In genomic region chr15:11037376-11037695, GRCm38 (mm10) we compare ENCODE assay signal across 12 mouse cellular contexts. TPM values are rescaled to one million over a fixed set of nuclear protein-coding genes. Genes with fewer than 3 reads are reported as not detected.
A peak's percentile ranks its signal among the peaks of the same experiment; 100 is the strongest.
DNase-seq lines count a peak whose midpoint lies in the region; ATAC-seq and TF ChIP-seq lines count a peak whose summit lies in the region.
"Had no signal": no experiment of that assay in that cellular context is flagged by ENCODE, and none has a peak within 500 bp of the region (broad histone marks: within the 10 kb centered on the region; RNA-seq: fewer than 3 reads in every experiment).

No protein-coding gene starts in this region.

- DNase-seq in kidney, adult 11 months: no peak
- DNase-seq in embryonic facial prominence, embryonic 10.5 days (ENCODE audit: low spot score): no peak
- peak; percentile 15 for DNase-seq in hindbrain, postnatal 0 days (ENCODE audit: low spot score)
- no peak for DNase-seq in midbrain, postnatal 0 days (ENCODE audit: low spot score)
- DNase-seq in kidney, postnatal 36 days: no peak
- DNase-seq in adrenal gland, postnatal 4 days (ENCODE audit: low spot score in 2 of 2): no peak
- no peak for DNase-seq in cerebellum, adult 9-11 months

- H3K36me3 ChIP-seq in kidney, embryonic 14.5 days (ENCODE audit: control insufficient read depth, insufficient read depth, low read length): no peaks in the 10 kb centered on the region
- H3K36me3 ChIP-seq in embryonic facial prominence, embryonic 10.5 days (replicated peaks): no peaks in the 10 kb centered on the region
- no peaks in the 10 kb centered on the region for H3K36me3 ChIP-seq in hindbrain, postnatal 0 days (ENCODE audit: insufficient read depth, low read length)
- no peaks in the 10 kb centered on the region for H3K36me3 ChIP-seq in midbrain, postnatal 0 days (ENCODE audit: insufficient read depth, low read length)

- 3% methylated on average over 8 of the region's 8 CpGs for WGBS in kidney, embryonic 14.5 days
- WGBS in embryonic facial prominence, embryonic 10.5 days: 4% methylated on average over 8 of the region's 8 CpGs
- WGBS in hindbrain, postnatal 0 days: 3% methylated on average over 8 of the region's 8 CpGs
- 4% methylated on average over 8 of the region's 8 CpGs for WGBS in midbrain, postnatal 0 days

- no peak for TF ChIP-seq CTCF in hindbrain, postnatal 0 days (IDR thresholded peaks at IDR 0.05; ENCODE audit: low read depth)
- no peak for TF ChIP-seq CTCF in midbrain, postnatal 0 days (IDR thresholded peaks at IDR 0.05)

- H3K4me3 ChIP-seq in kidney, embryonic 14.5 days (ENCODE audit: low read length): peak overlapping the region; percentile 34
- peak overlapping the region; percentile 52 for H3K4me3 ChIP-seq in embryonic facial prominence, embryonic 10.5 days
- peak overlapping the region; percentile 44 for H3K4me3 ChIP-seq in hindbrain, postnatal 0 days (ENCODE audit: low read length)
- peak overlapping the region; percentile 36 for H3K4me3 ChIP-seq in midbrain, postnatal 0 days (ENCODE audit: low read depth, low read length)

- H3K9ac ChIP-seq in kidney, embryonic 14.5 days (ENCODE audit: low read depth, low read length): no peak overlapping the region
- 0 out of 2 replicates have a peak overlapping the region, but pooled peaks have one; percentile 28 for H3K9ac ChIP-seq in hindbrain, postnatal 0 days (replicated peaks; ENCODE audit: low read length)
- H3K9ac ChIP-seq in midbrain, postnatal 0 days (replicated peaks; ENCODE audit: low read length, poor library complexity, severe bottlenecking): peak overlapping the region; percentile 44

- H3K9me3 ChIP-seq in kidney, embryonic 14.5 days (ENCODE audit: control insufficient read depth, low read length): no peaks in the 10 kb centered on the region
- H3K9me3 ChIP-seq in embryonic facial prominence, embryonic 10.5 days: no peaks in the 10 kb centered on the region
- no peaks in the 10 kb centered on the region for H3K9me3 ChIP-seq in hindbrain, postnatal 0 days (ENCODE audit: low read length)
- H3K9me3 ChIP-seq in midbrain, postnatal 0 days (ENCODE audit: low read length): no peaks in the 10 kb centered on the region

- H3K4me1 ChIP-seq in kidney, embryonic 14.5 days (ENCODE audit: control insufficient read depth, insufficient read depth, low read length): peaks cover 18% of the 10 kb centered on the region
- H3K4me1 ChIP-seq in embryonic facial prominence, embryonic 10.5 days: peaks cover 27% of the 10 kb centered on the region
- H3K4me1 ChIP-seq in hindbrain, postnatal 0 days (ENCODE audit: insufficient read depth, low read length): peaks cover 14% of the 10 kb centered on the region
- H3K4me1 ChIP-seq in midbrain, postnatal 0 days (ENCODE audit: insufficient read depth, low read length): peaks cover 6% of the 10 kb centered on the region; the same call in 1 of the 2 replicates

- H3K27ac ChIP-seq in kidney, embryonic 14.5 days (ENCODE audit: low read depth, low read length): no peak overlapping the region
- no peak overlapping the region; the same call in 1 of the 2 replicates for H3K27ac ChIP-seq in embryonic facial prominence, embryonic 10.5 days (replicated peaks)
- no peak overlapping the region for H3K27ac ChIP-seq in hindbrain, postnatal 0 days
- H3K27ac ChIP-seq in midbrain, postnatal 0 days (ENCODE audit: low read depth, low read length): no peak overlapping the region

- H3K27me3 ChIP-seq in kidney, embryonic 14.5 days (ENCODE audit: control insufficient read depth, insufficient read depth, low read length): peaks cover 40% of the 10 kb centered on the region
- peaks cover 71% of the 10 kb centered on the region for H3K27me3 ChIP-seq in embryonic facial prominence, embryonic 10.5 days (replicated peaks; ENCODE audit: low read depth, poor library complexity, severe bottlenecking)
- peaks cover 34% of the 10 kb centered on the region for H3K27me3 ChIP-seq in hindbrain, postnatal 0 days (ENCODE audit: insufficient read depth, low read length)
- peaks cover 39% of the 10 kb centered on the region for H3K27me3 ChIP-seq in midbrain, postnatal 0 days (ENCODE audit: insufficient read depth, low read length)

- H3K4me2 ChIP-seq in kidney, embryonic 14.5 days (replicated peaks; ENCODE audit: low read depth, low read length): peak overlapping the region; percentile 67
- H3K4me2 ChIP-seq in hindbrain, postnatal 0 days (ENCODE audit: low read depth, low read length): peak overlapping the region; percentile 77
- H3K4me2 ChIP-seq in midbrain, postnatal 0 days (ENCODE audit: low read depth, low read length, poor library complexity, severe bottlenecking): peak overlapping the region; percentile 86

- no peak for ATAC-seq in kidney, embryonic 14.5 days (ENCODE audit: low FRiP score, low TSS enrichment)
- ATAC-seq in hindbrain, postnatal 0 days: peak; percentile 21; the same call in 1 of the 2 replicates
- ATAC-seq in midbrain, postnatal 0 days (ENCODE audit: low FRiP score): peak; percentile 8; the same call in 1 of the 2 replicates

RNA-seq across cellular contexts. Expression of gene Rxfp3, which starts 0.5 kb away (rescaled TPM):
- 0.24 and 0.65 TPM in 2 replicates for polyA plus RNA-seq in kidney, embryonic 14.5 days (2014; fragmentation: Nextera tagmentation; extraction: Ambion mirVana)
- 0.67 and 0.80 TPM in 2 replicates for polyA plus RNA-seq in embryonic facial prominence, embryonic 10.5 days (2016; fragmentation: Nextera tagmentation; extraction: Ambion mirVana)
- total RNA-seq in hindbrain, postnatal 0 days (2014; rRNA removed): 7.3 and 8.3 TPM in 2 replicates
- 3.2 TPM in 2 replicates for polyA plus RNA-seq in hindbrain, postnatal 0 days (2015; fragmentation: Nextera tagmentation; extraction: Ambion mirVana)
- 5.1 and 5.6 TPM in 2 replicates for total RNA-seq in midbrain, postnatal 0 days (2014; rRNA removed)
- 2.4 and 2.7 TPM in 2 replicates for polyA plus RNA-seq in midbrain, postnatal 0 days (2015; fragmentation: Nextera tagmentation; extraction: Ambion mirVana)
- under 1 TPM; 0.06 to 0.11 TPM for total RNA-seq in adrenal gland, postnatal 4 days (2021)
- total RNA-seq: common myeloid progenitor, adult 5-6 weeks; MEL had no signal
- polyA plus RNA-seq: spleen, adult 2 months had no signal

RNA-seq across cellular contexts. Expression of gene Adamts12, which starts 27.3 kb away (rescaled TPM):
- 5.0 and 5.1 TPM in 2 replicates for polyA plus RNA-seq in kidney, embryonic 14.5 days (2014; fragmentation: Nextera tagmentation; extraction: Ambion mirVana)
- 1.8 TPM in 2 replicates for polyA plus RNA-seq in embryonic facial prominence, embryonic 10.5 days (2016; fragmentation: Nextera tagmentation; extraction: Ambion mirVana)
- total RNA-seq in hindbrain, postnatal 0 days (2014; rRNA removed): 7.9 and 11.6 TPM in 2 replicates
- 1.1 and 1.3 TPM in 2 replicates for polyA plus RNA-seq in hindbrain, postnatal 0 days (2015; fragmentation: Nextera tagmentation; extraction: Ambion mirVana)
- 7.4 and 8.6 TPM in 2 replicates for total RNA-seq in midbrain, postnatal 0 days (2014; rRNA removed)
- 0.88 and 0.94 TPM in 2 replicates for polyA plus RNA-seq in midbrain, postnatal 0 days (2015; fragmentation: Nextera tagmentation; extraction: Ambion mirVana)
- 10 to 100 TPM; 18.0 to 19.5 TPM for total RNA-seq in adrenal gland, postnatal 4 days (2021)
- total RNA-seq: MEL had no signal

RNA-seq across cellular contexts. Expression of gene Slc45a2, which starts 36.8 kb away (rescaled TPM):
- not detected in 2 replicates for polyA plus RNA-seq in kidney, embryonic 14.5 days (2014; fragmentation: Nextera tagmentation; extraction: Ambion mirVana)
- 0.06 and 0.39 TPM in 2 replicates for polyA plus RNA-seq in embryonic facial prominence, embryonic 10.5 days (2016; fragmentation: Nextera tagmentation; extraction: Ambion mirVana)
- not detected in 2 replicates for total RNA-seq in hindbrain, postnatal 0 days (2014; rRNA removed)
- 0.09 and 0.23 TPM in 2 replicates for polyA plus RNA-seq in hindbrain, postnatal 0 days (2015; fragmentation: Nextera tagmentation; extraction: Ambion mirVana)
- total RNA-seq in midbrain, postnatal 0 days (2014; rRNA removed): not detected in 2 replicates
- polyA plus RNA-seq in midbrain, postnatal 0 days (2015; fragmentation: Nextera tagmentation; extraction: Ambion mirVana): 0.05 TPM in 1 of 2 replicates, not detected in the other
- total RNA-seq in adrenal gland, postnatal 4 days (2021): not detected
- total RNA-seq: common myeloid progenitor, adult 5-6 weeks; left cerebral cortex, postnatal 14 days; MEL had no signal

RNA-seq across cellular contexts. Expression of gene Amacr, which starts 55.8 kb away (rescaled TPM):
- 22.1 and 26.0 TPM in 2 replicates for polyA plus RNA-seq in kidney, embryonic 14.5 days (2014; fragmentation: Nextera tagmentation; extraction: Ambion mirVana)
- polyA plus RNA-seq in embryonic facial prominence, embryonic 10.5 days (2016; fragmentation: Nextera tagmentation; extraction: Ambion mirVana): 14.3 and 14.7 TPM in 2 replicates
- 8.5 and 11.3 TPM in 2 replicates for total RNA-seq in hindbrain, postnatal 0 days (2014; rRNA removed)
- polyA plus RNA-seq in hindbrain, postnatal 0 days (2015; fragmentation: Nextera tagmentation; extraction: Ambion mirVana): 10.8 and 11.3 TPM in 2 replicates
- 5.2 and 6.3 TPM in 2 replicates for total RNA-seq in midbrain, postnatal 0 days (2014; rRNA removed)
- 9.8 and 11.1 TPM in 2 replicates for polyA plus RNA-seq in midbrain, postnatal 0 days (2015; fragmentation: Nextera tagmentation; extraction: Ambion mirVana)
- 10 to 100 TPM; 19.5 to 21.0 TPM for total RNA-seq in adrenal gland, postnatal 4 days (2021)
- total RNA-seq: MEL had no signal
